Mouse (Mus musculus) olfactory bulb, adult 2 months (tissue): ENCODE data around the gene Rgs9bp.

Experiments used
- CTCF ChIP-seq: fragments of 200-500 bp; IDR thresholded peaks from 2 replicates; pipeline ENCODE4 v1.5.1; 2012; ENCODE audit warnings: low read depth, mild to moderate bottlenecking, low read length, moderate library complexity; ENCODE audit not compliant: insufficient read depth
- POLR2A ChIP-seq: fragments of 200-500 bp; IDR thresholded peaks from 2 replicates; pipeline ENCODE4 v1.6.1; 2012; ENCODE audit warnings: mild to moderate bottlenecking, low read depth, low read length, moderate library complexity; ENCODE audit not compliant: insufficient read depth

DNA sequence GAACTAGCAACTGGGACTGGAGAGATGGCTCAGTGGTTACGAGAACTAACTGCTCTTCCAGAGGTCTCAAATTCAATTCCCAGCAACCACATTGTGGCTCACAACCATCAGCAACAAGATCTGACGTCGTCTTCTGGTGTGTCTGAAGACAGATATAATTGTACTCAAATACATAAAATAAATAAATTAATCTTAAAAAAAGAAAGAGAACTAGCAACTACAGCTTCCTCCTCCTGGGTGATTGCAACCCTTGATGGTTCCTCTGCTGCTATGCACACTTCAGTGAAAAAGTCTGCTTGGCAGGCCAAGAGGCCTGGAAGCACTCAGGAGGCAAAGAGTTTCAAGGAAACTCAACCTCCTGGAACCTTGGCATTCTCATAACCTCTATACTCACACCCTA, 55.4 kb downstream of the Rgs9bp start:
- TF ChIP-seq POLR2A: no peak
- no peak for TF ChIP-seq CTCF
